Mouse (Mus musculus) embryonic facial prominence, embryonic 12.5 days (tissue): ENCODE measurements around the gene Fam69b. TPM values are rescaled to one million over a fixed set of nuclear protein-coding genes. Genes with fewer than 3 reads are reported as not detected.
A peak's percentile ranks its signal among the peaks of the same experiment; 100 is the strongest.

ENCODE experiments used
- ATAC-seq: fragments of 200-750 bp; cut with Nextera tagmentation; 2 replicates; pipeline ENCODE4 v1.8.0; 2017; ENCODE audit not compliant: insufficient number of reproducible peaks, insufficient read depth, low FRiP score, low TSS enrichment
- H3K27ac ChIP-seq: fragments of 300-500 bp; sonication (generic); 2 replicates; pipeline ENCODE4 v1.5.1; 2016; ENCODE audit warnings: mild to moderate bottlenecking
- H3K27me3 ChIP-seq: fragments of 300-500 bp; sonication (generic); 2 replicates; pipeline ENCODE4 v1.6.1; 2016; ENCODE audit warnings: mild to moderate bottlenecking, moderate library complexity
- H3K36me3 ChIP-seq: fragments of 300-500 bp; sonication (generic); 2 replicates; pipeline ENCODE4 v1.6.1; 2016; ENCODE audit warnings: mild to moderate bottlenecking
- H3K4me1 ChIP-seq: fragments of 300-500 bp; sonication (generic); 2 replicates; pipeline ENCODE4 v1.6.1; 2016
- H3K4me2 ChIP-seq: fragments of 300-500 bp; sonication (generic); replicated peaks from 2 replicates; pipeline ENCODE4 v1.6.1; 2016; ENCODE audit warnings: mild to moderate bottlenecking, moderate library complexity
- H3K4me3 ChIP-seq: fragments of 300-500 bp; sonication (generic); 2 replicates; pipeline ENCODE4 v1.5.1; 2016; ENCODE audit warnings: mild to moderate bottlenecking
- H3K9ac ChIP-seq: fragments of 300-500 bp; sonication (generic); 2 replicates; pipeline ENCODE4 v1.6.1; 2016; ENCODE audit warnings: mild to moderate bottlenecking, moderate library complexity
- H3K9me3 ChIP-seq: fragments of 300-500 bp; sonication (generic); 2 replicates; pipeline ENCODE4 v1.6.1; 2016; ENCODE audit warnings: mild to moderate bottlenecking, moderate library complexity
- WGBS: fragments of 180-500 bp; shearing (Covaris S2); methylation state at CpG from one replicate; pipeline ENCODE4 v1.1.7; 2016; 5-methylcytosine and 5-hydroxymethylcytosine counted together
- polyA plus RNA-seq: library from polyadenylated mRNA; unstranded; fragments of >200 nt; fragmentation: Nextera tagmentation; extraction: Ambion mirVana; gene quantifications from 2 replicates; pipeline ENCODE4 v1.2.1, GENCODE M21; 2016

Gene Fam69b
- polyA plus RNA-seq, 1 experiment from 2014 or later = 66.0 TPM

DNA sequence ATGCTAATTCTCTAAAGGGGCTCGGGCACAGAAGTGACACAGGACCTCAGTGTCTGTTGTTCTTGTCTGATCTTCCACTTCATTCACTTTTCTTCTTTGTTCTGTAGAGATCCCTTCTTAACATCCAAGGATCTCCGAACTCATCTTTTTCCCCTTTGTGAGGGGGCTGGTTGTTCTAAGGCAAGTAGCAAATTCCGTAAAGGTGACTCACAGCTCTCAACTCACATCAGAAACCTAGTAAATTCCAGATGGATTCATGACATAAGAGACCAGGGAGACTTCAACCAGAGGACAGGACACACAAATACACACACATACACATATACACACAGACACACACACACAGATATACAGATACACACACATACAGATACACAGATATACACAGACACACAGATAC lies 17.7 kb upstream of the Fam69b start:
- H3K4me2 ChIP-seq = no peak overlapping the region
- H3K4me3 ChIP-seq = no peak overlapping the region
- no peak overlapping the region for H3K9ac ChIP-seq
- WGBS = 78% methylated on average over 3 of the region's 3 CpGs
- no peak for ATAC-seq
- H3K4me1 ChIP-seq = peaks cover 8% of the 10 kb centered on the region
- H3K9me3 ChIP-seq = no peaks in the 10 kb centered on the region
- peaks cover under 1% of the 10 kb centered on the region; the same call in 1 of the 2 replicates for H3K27me3 ChIP-seq
- no peaks in the 10 kb centered on the region for H3K36me3 ChIP-seq
- no peak overlapping the region for H3K27ac ChIP-seq

DNA sequence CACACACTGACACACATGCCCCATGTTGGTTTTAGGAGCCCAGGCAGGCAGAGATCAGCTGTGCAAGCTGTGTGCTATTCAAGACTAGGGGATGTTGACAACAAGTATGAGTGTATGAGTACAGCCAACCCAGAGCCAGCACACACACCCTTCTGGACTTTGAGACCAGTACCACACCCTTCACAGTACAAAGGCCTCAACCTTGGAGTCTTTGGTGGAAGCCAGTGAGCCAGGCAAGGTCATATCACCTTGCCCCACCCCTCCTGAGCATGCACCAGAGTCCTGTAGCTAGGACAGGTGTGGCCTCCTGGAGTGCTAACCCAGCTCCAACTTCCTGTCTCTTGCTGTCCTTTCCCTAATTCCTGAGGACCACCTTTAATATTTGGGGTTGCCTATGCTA lies 17.2 kb upstream of the Fam69b start:
- Histone ChIP-seq H3K36me3 (no peaks in the 10 kb centered on the region), H3K9me3 (no peaks in the 10 kb centered on the region), H3K4me3 (no peak overlapping the region), H3K9ac (no peak overlapping the region), H3K4me1 (peaks cover 8% of the 10 kb centered on the region), H3K4me2 (no peak overlapping the region), H3K27me3 (no peaks in the 10 kb centered on the region), H3K27ac (no peak overlapping the region)
- no peak for ATAC-seq

DNA sequence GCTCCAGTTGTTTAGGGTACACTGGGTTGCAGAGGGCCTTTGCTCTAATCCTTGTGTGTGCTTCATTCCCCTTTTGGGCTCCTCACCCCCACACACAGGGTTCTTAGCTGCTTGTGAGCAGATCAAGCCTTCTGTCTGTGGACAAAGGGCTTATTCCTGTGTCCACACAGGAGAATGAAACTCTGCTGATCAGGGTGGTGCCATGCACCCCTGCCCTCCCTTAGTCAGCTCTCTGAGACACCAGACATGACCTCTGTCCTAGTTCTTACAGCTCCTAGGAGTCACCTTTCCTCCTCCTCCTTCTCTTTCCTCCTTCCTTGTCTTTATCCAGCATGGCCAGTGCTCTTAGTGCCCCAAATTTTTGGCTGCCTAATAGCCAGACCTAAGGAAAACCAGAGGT lies 16.4 kb upstream of the Fam69b start:
- Histone ChIP-seq H3K27me3 (no peaks in the 10 kb centered on the region), H3K36me3 (no peaks in the 10 kb centered on the region), H3K4me1 (peaks cover 5% of the 10 kb centered on the region), H3K9ac (no peak overlapping the region), H3K4me2 (no peak overlapping the region), H3K27ac (no peak overlapping the region), H3K4me3 (no peak overlapping the region), H3K9me3 (no peaks in the 10 kb centered on the region)
- ATAC-seq = no peak

DNA sequence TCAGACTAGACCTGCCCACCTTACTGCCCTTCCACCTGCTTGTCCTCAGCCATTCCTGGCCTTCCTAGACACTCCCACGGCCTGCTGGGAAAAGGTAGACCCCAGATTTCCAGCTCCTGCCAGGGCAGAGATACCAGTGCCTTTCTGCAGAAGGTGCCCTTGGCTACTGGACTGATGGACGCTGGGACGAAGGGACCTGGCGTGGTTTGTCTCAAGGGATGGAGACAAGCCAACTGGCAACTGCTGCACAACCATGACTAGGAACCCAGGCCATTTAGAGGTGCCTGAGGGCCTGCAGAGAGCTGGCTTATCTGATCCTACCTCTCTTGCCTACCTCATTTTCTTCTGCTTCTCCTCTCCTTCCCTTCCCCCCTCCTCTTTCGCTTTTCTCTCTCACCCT lies 13.4 kb upstream of the Fam69b start:
- no peak overlapping the region for H3K4me3 ChIP-seq
- no peak for ATAC-seq
- no peaks in the 10 kb centered on the region for H3K36me3 ChIP-seq
- 78% methylated on average over 5 of the region's 5 CpGs for WGBS
- 0 out of 2 replicates have a peak, but pooled peaks cover 6% of the 10 kb centered on the region for H3K4me1 ChIP-seq
- no peaks in the 10 kb centered on the region for H3K9me3 ChIP-seq
- no peak overlapping the region for H3K9ac ChIP-seq
- no peak overlapping the region for H3K4me2 ChIP-seq
- H3K27ac ChIP-seq = no peak overlapping the region
- no peaks in the 10 kb centered on the region for H3K27me3 ChIP-seq

GRCm38 (mm10) chr2:26615459-26616124 lies 12.7 kb upstream of the Fam69b start:
- Histone ChIP-seq H3K36me3 (no peaks in the 10 kb centered on the region), H3K27me3 (no peaks in the 10 kb centered on the region), H3K9ac (no peak overlapping the region), H3K4me3 (no peak overlapping the region), H3K27ac (no peak overlapping the region), H3K4me2 (no peak overlapping the region), H3K4me1 (0 out of 2 replicates have a peak, but pooled peaks cover 6% of the 10 kb centered on the region), H3K9me3 (no peaks in the 10 kb centered on the region)
- 83% methylated on average over 4 of the region's 4 CpGs for WGBS
- no peak for ATAC-seq

DNA sequence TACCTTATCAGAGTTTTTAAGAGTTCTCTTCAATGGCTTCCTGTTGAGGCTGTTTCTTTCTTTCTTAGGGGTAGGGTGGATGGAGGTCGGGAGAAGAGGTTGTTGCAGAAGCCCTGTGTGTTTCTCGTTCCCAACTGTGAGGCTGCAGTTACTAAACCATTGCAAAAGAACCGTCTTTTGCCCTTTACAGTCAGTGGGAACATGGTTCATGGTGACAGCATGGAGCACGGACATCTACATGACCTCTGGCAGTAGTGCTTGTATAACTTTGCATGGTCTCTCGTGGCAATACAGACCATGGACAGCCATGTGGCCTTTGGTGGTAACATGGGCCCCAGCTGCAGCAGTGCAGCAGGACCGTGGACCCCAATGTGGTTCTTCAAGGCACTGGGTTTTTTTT lies 10.9 kb upstream of the Fam69b start:
- Histone ChIP-seq H3K9ac (no peak overlapping the region), H3K4me2 (no peak overlapping the region), H3K36me3 (no peaks in the 10 kb centered on the region), H3K4me1 (0 out of 2 replicates have a peak, but pooled peaks cover 6% of the 10 kb centered on the region), H3K9me3 (no peaks in the 10 kb centered on the region), H3K27ac (no peak overlapping the region), H3K4me3 (no peak overlapping the region), H3K27me3 (no peaks in the 10 kb centered on the region)
- WGBS = 75% methylated on average over 6 of the region's 6 CpGs
- no peak for ATAC-seq

- 57% methylated on average over 7 of the region's 7 CpGs for WGBS
- Histone ChIP-seq H3K4me1 (0 out of 2 replicates have a peak, but pooled peaks cover 6% of the 10 kb centered on the region), H3K27me3 (no peaks in the 10 kb centered on the region), H3K4me3 (no peak overlapping the region), H3K4me2 (no peak overlapping the region), H3K36me3 (no peaks in the 10 kb centered on the region), H3K9ac (no peak overlapping the region; the same call in 1 of the 2 replicates), H3K9me3 (no peaks in the 10 kb centered on the region), H3K27ac (no peak overlapping the region)
- ATAC-seq = no peak
These were observed 10.3 kb upstream of the Fam69b start for GRCm38 (mm10) chr2:26617928-26618327.

DNA sequence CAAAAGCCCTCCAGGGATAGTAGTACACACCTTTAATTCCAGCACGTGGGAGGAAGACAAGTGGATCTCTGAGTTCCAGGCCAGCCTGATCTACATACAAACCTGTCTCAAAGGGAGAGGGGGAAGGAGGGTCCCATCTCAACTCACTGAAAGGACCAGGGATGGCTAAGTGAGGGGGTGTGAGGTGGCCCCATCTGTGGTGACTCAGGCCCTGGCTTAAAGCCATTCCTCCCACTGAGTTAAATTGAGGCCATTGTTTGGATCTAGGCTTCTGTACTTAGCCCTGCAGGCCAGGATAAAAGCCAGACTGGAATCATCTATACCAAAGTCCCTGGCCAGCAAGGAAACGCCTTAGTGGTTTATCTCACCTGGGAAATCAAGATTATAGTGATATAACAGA lies 7.0 kb upstream of the Fam69b start:
- Histone ChIP-seq H3K27ac (no peak overlapping the region), H3K4me2 (no peak overlapping the region), H3K4me1 (0 out of 2 replicates have a peak, but pooled peaks cover 6% of the 10 kb centered on the region), H3K9me3 (no peaks in the 10 kb centered on the region), H3K4me3 (no peak overlapping the region), H3K36me3 (no peaks in the 10 kb centered on the region), H3K27me3 (no peaks in the 10 kb centered on the region), H3K9ac (no peak overlapping the region)
- 40% methylated on average over 2 of the region's 2 CpGs for WGBS
- no peak for ATAC-seq

DNA sequence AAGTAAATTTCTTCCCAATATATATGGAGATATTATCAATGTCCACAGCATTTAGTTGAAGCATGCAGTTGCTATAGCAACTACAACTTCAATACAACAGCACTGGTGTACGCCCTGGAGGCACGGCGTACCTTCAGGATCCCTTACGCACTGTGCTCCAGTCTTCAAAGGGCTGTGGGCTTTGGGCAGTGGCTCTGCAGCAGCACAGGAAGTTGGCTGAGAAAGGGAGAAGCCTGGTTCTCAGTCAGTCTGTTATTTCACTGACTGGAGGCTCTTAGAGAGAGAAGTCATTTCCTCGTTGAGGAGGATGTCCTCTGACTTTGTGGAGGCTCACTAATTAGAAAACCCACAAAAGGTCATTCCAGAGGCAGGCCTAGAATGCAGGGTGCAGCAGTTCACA lies 5.3 kb upstream of the Fam69b start:
- no peak overlapping the region for H3K4me2 ChIP-seq
- ATAC-seq = no peak
- WGBS = 56% methylated on average over 5 of the region's 5 CpGs
- no peaks in the 10 kb centered on the region for H3K27me3 ChIP-seq
- no peak overlapping the region for H3K4me3 ChIP-seq
- no peaks in the 10 kb centered on the region for H3K36me3 ChIP-seq
- no peaks in the 10 kb centered on the region for H3K9me3 ChIP-seq
- no peak overlapping the region for H3K27ac ChIP-seq
- H3K9ac ChIP-seq = no peak overlapping the region
- 0 out of 2 replicates have a peak, but pooled peaks cover 2% of the 10 kb centered on the region for H3K4me1 ChIP-seq

GRCm38 (mm10) chr2:26625419-26625818 lies 2.8 kb upstream of the Fam69b start:
- Histone ChIP-seq H3K27me3 (no peaks in the 10 kb centered on the region), H3K4me1 (peaks cover 13% of the 10 kb centered on the region), H3K9ac (no peak overlapping the region), H3K36me3 (no peaks in the 10 kb centered on the region), H3K4me3 (no peak overlapping the region), H3K9me3 (no peaks in the 10 kb centered on the region), H3K4me2 (no peak overlapping the region), H3K27ac (no peak overlapping the region)
- ATAC-seq = no peak
- 81% methylated on average over 3 of the region's 3 CpGs for WGBS

DNA sequence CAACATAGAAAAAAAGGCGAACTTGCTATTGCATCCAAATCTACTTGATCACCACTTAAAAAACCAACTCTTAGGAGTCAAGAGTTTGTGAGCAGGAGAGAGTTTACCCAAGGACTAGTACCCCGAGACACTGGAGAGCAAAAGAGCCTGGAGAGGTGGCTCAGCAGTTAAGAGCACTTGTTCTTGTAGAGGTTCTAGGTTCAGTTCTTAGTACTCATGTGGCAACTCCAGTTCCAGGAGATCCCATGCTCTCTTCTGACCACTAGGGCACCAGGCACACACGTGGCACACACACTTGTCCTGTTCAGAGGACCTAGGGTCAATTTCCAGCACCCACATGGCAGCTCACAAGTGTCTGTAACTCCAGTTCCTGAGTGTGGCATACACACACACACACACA lies 2.2 kb upstream of the Fam69b start:
- H3K9ac ChIP-seq = no peak overlapping the region
- no peak overlapping the region for H3K4me3 ChIP-seq
- 66% methylated on average over 3 of the region's 3 CpGs for WGBS
- no peaks in the 10 kb centered on the region for H3K9me3 ChIP-seq
- peaks cover 19% of the 10 kb centered on the region for H3K4me1 ChIP-seq
- no peak overlapping the region for H3K4me2 ChIP-seq
- no peaks in the 10 kb centered on the region for H3K27me3 ChIP-seq
- H3K36me3 ChIP-seq = no peaks in the 10 kb centered on the region
- no peak overlapping the region for H3K27ac ChIP-seq
- no peak for ATAC-seq

DNA sequence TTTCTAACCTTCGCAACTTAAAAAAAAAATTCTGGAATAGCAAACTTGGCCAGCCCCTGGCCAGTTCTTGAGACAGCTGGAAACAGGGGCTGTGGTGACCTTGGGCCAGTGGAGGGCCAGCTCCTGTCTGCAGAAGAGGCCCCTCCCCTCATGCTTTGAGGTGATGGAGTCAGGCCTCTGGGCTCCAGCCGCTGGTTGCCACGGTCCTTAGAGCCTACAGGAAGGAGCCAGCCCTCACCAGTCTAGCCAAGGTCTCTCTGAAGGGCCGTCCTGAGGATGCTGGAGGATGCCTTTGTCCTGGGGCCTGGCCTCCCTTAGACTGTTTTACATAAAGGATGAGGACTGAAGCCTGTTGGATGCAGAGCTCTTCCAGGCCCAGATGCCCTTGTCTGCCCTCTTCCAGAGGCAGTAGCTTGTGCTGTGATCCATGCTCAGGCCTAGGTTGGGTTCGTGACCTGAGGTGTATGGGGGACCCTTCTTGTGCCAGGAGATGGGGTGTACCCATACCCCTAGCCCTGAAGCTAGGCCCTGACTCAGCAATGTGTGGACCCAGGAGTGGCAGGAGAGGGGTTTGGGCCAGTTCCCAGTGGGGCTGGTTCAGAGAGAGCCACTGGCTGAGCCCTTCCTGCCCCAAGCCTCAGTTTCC lies 658 bp downstream of the Fam69b start:
- no peak for ATAC-seq
- Histone ChIP-seq H3K9me3 (no peaks in the 10 kb centered on the region), H3K4me2 (peak overlapping the region; percentile 71), H3K36me3 (0 out of 2 replicates have a peak, but pooled peaks cover 3% of the 10 kb centered on the region), H3K27ac (peak overlapping the region; percentile 58; the same call in 1 of the 2 replicates), H3K9ac (peak overlapping the region; percentile 94), H3K27me3 (no peaks in the 10 kb centered on the region), H3K4me1 (peaks cover 19% of the 10 kb centered on the region), H3K4me3 (peak overlapping the region; percentile 80)
- WGBS = 20% methylated on average over 5 of the region's 5 CpGs
